In the genomic region with DNA sequence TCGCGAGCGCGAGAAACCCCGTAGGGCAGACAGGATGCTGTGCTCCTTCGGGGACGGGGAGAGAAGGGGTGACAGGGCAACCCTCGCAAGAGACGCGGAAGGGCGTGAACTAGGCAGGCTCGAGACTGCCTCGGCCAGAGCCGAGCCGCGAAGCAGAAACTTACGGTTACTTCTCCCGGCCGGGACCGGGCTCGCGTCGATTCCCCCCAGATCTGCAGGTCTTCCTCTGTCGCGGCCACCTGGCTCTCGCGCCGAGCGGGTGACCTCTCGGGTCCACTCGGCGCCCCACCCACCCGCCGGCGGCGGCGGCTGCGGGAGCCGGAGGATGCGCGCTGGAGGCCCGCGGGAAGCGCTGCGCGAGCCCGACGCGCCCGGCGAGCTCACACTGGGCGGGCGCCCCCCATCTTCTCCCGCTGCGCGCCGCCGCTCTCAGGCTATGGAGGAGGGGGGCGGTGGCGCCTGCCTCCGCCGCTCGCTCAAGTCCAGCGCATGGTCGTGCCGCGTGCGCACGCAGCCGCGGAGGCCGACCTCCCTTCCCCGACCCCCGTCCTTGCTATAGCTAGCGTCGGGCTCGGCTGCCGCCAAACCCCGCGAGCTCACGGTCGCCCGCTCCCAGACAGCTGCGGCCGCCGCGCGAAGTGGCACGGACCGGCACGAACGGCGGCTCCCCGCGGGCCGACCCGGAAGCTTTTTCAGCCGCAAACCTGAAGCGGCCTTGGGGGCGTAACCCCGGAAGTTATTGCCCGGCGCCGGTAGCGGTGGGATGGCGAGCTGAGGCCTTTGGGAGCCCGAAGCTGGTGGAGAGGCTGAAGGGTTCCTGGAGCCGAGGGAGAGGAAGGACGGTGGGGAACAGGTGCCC, we compare ENCODE assay signal across 7 mouse cellular contexts. TPM values are rescaled to one million over a fixed set of nuclear protein-coding genes. Genes with fewer than 3 reads are reported as not detected.
A peak's percentile ranks its signal among the peaks of the same experiment; 100 is the strongest.
DNase-seq lines count a peak whose midpoint lies in the region; ATAC-seq and TF ChIP-seq lines count a peak whose summit lies in the region.

A gene (minus strand): TSS at position 493 of the 859 bp plus-strand sequence.
A gene (plus strand): TSS at position 752 of the 859 bp plus-strand sequence.

- H3K9me3 ChIP-seq in intestine, postnatal 0 days (ENCODE audit: control insufficient read depth), result no peaks in the 10 kb centered on the region
- no peaks in the 10 kb centered on the region for H3K9me3 ChIP-seq in midbrain, embryonic 12.5 days

- no peak; the same call in 1 of the 2 replicates for TF ChIP-seq CTCF in intestine, postnatal 0 days (IDR thresholded peaks at IDR 0.05; ENCODE audit: low read depth)
- no peak for TF ChIP-seq CTCF in small intestine, adult 2 months (IDR thresholded peaks at IDR 0.05; ENCODE audit: extremely low read depth, insufficient read length, insufficient replicate concordance, low read depth, low read length)

- H3K4me2 ChIP-seq in intestine, postnatal 0 days (replicated peaks; ENCODE audit: low read depth), result peak within 1 kb of the TSS; percentile 90
- peak within 1 kb of the TSS; percentile 83 for H3K4me2 ChIP-seq in midbrain, embryonic 12.5 days (replicated peaks)

- H3K27me3 ChIP-seq in intestine, postnatal 0 days (replicated peaks; ENCODE audit: control insufficient read depth, insufficient read depth, low read length), result no peaks in the 10 kb centered on the region
- H3K27me3 ChIP-seq in midbrain, embryonic 12.5 days, result no peaks in the 10 kb centered on the region
- no peaks in the 10 kb centered on the region for H3K27me3 ChIP-seq in small intestine, adult 2 months (ENCODE audit: control insufficient read depth, insufficient read depth, low read length)

- TF ChIP-seq POLR2A in small intestine, adult 2 months (IDR thresholded peaks at IDR 0.05; ENCODE audit: low read depth, low read length), result peak; percentile 66

- ATAC-seq in intestine, postnatal 0 days, result peak; percentile 89
- peak; percentile 96 for ATAC-seq in midbrain, embryonic 12.5 days (ENCODE audit: low FRiP score, low read depth)

- DNase-seq in adrenal gland, adult 2 months, result peak; percentile 95
- DNase-seq in embryo, embryonic 11.5 days (ENCODE audit: low read depth, low spot score), result peak; percentile 77
- peak; percentile 84 to 93 for DNase-seq in gastrocnemius, postnatal 4 days (ENCODE audit: low spot score in 2 of 2)
- peak; percentile 93 for DNase-seq in left cerebral cortex, postnatal 4 days

- peak within 1 kb of the TSS; percentile 68 for H3K9ac ChIP-seq in intestine, postnatal 0 days (ENCODE audit: low read depth, low read length)
- peak within 1 kb of the TSS; percentile 84 for H3K9ac ChIP-seq in midbrain, embryonic 12.5 days (replicated peaks)

- intact Hi-C loops in left cerebral cortex, postnatal 4 days (cut with DNase I), result loop anchor here (10.0 kb wide), 1 partner anchor 158 kb away; no protein-coding TSS in a partner anchor

- H3K4me3 ChIP-seq in intestine, postnatal 0 days (ENCODE audit: low read depth, low read length), result peak within 1 kb of the TSS; percentile 77
- peak within 1 kb of the TSS; percentile 92 for H3K4me3 ChIP-seq in midbrain, embryonic 12.5 days
- H3K4me3 ChIP-seq in small intestine, adult 2 months (ENCODE audit: low read depth, low read length), result peak within 1 kb of the TSS; percentile 84

- peak within 1 kb of the TSS; percentile 84 for H3K27ac ChIP-seq in intestine, postnatal 0 days (ENCODE audit: low read depth, low read length)
- H3K27ac ChIP-seq in midbrain, embryonic 12.5 days (replicated peaks), result peak within 1 kb of the TSS; percentile 92
- peak within 1 kb of the TSS; percentile 75 for H3K27ac ChIP-seq in small intestine, adult 2 months (ENCODE audit: insufficient read depth, low read depth, low read length)

- 0 out of 2 replicates have a peak, but pooled peaks cover 2% of the 10 kb centered on the region for H3K4me1 ChIP-seq in intestine, postnatal 0 days (replicated peaks; ENCODE audit: control insufficient read depth, insufficient read depth, low read length)
- peaks cover 16% of the 10 kb centered on the region for H3K4me1 ChIP-seq in midbrain, embryonic 12.5 days
- H3K4me1 ChIP-seq in small intestine, adult 2 months (ENCODE audit: control insufficient read depth, insufficient read depth, insufficient read length, low read length), result peaks cover 4% of the 10 kb centered on the region; the same call in 1 of the 2 replicates

- under 1% methylated on average over 102 of the region's 109 CpGs for WGBS in intestine, postnatal 0 days
- WGBS in midbrain, embryonic 12.5 days, result under 1% methylated on average over 85 of the region's 109 CpGs
- under 1% methylated on average over 100 of the region's 109 CpGs for WGBS in small intestine, adult 2 months

- H3K36me3 ChIP-seq in intestine, postnatal 0 days (ENCODE audit: control insufficient read depth, insufficient read depth), result no peaks in the 10 kb centered on the region
- no peaks in the 10 kb centered on the region for H3K36me3 ChIP-seq in midbrain, embryonic 12.5 days
- H3K36me3 ChIP-seq in small intestine, adult 2 months (ENCODE audit: control insufficient read depth, insufficient read depth, low read length), result peaks cover 2% of the 10 kb centered on the region

RNA-seq across cellular contexts. Expression of the first gene that starts in this region (rescaled TPM):
- 10 to 100 TPM; 58.5 to 90.4 TPM for total RNA-seq in adrenal gland, adult 2 months (2021)
- polyA plus RNA-seq in adrenal gland, adult 2 months (2012; rRNA removed), result 6.9 and 10.5 TPM in 2 replicates
- 10 to 100 TPM; 33.9 to 34.9 TPM for total RNA-seq in gastrocnemius, postnatal 4 days (2021)
- 5.5 and 6.6 TPM in 2 replicates for polyA plus RNA-seq in intestine, postnatal 0 days (2015; fragmentation: Nextera tagmentation; extraction: Ambion mirVana)
- 10 to 100 TPM; 83.1 to 87.4 TPM for total RNA-seq in left cerebral cortex, postnatal 4 days (2021)
- polyA plus RNA-seq in midbrain, embryonic 12.5 days (2016; fragmentation: Nextera tagmentation; extraction: Ambion mirVana), result 22.6 and 23.3 TPM in 2 replicates
- polyA plus RNA-seq in small intestine, adult 2 months (2012; rRNA removed), result 3.5 and 6.3 TPM in 2 replicates

RNA-seq across cellular contexts. Expression of the second gene that starts in this region (rescaled TPM):
- 10 to 100 TPM; 41.9 to 55.7 TPM for total RNA-seq in adrenal gland, adult 2 months (2021)
- 2.7 and 3.2 TPM in 2 replicates for polyA plus RNA-seq in adrenal gland, adult 2 months (2012; rRNA removed)
- 10 to 100 TPM; 26.1 to 34.0 TPM for total RNA-seq in gastrocnemius, postnatal 4 days (2021)
- 14.0 and 17.7 TPM in 2 replicates for polyA plus RNA-seq in intestine, postnatal 0 days (2015; fragmentation: Nextera tagmentation; extraction: Ambion mirVana)
- 10 to 100 TPM; 49.4 to 51.5 TPM for total RNA-seq in left cerebral cortex, postnatal 4 days (2021)
- 81.6 and 83.9 TPM in 2 replicates for polyA plus RNA-seq in midbrain, embryonic 12.5 days (2016; fragmentation: Nextera tagmentation; extraction: Ambion mirVana)
- polyA plus RNA-seq in small intestine, adult 2 months (2012; rRNA removed), result 1.1 and 2.1 TPM in 2 replicates

Comparison
In these comparisons a context has a peak if more than half of its experiments do, and no peak if none do; other contexts are left out.
1. Peak in every context shown above with its lines: DNase-seq, ATAC-seq, H3K4me3 ChIP-seq and H3K27ac ChIP-seq.